Mouse (Mus musculus) heart, adult 2 months (tissue): Measurements from ENCODE around the gene Akap2. TPM values are rescaled to one million over a fixed set of nuclear protein-coding genes. Genes with fewer than 3 reads are reported as not detected.

Source experiments
- DNase-seq, 2 experiments: peaks; one replicate each; pipeline ENCODE4 v3.0.0; 2021
- H3K27ac ChIP-seq: fragments of 200-600 bp; 2 replicates; pipeline ENCODE4 v1.8.1; 2022
- H3K27me3 ChIP-seq: fragments of 200-500 bp; 2 replicates; pipeline ENCODE4 v1.6.1; 2012; ENCODE audit warnings: mild to moderate bottlenecking, low read length, inconsistent platforms, mixed read lengths; ENCODE audit not compliant: control insufficient read depth, insufficient read depth
- H3K36me3 ChIP-seq: fragments of 200-500 bp; 2 replicates; pipeline ENCODE4 v1.6.1; 2012; ENCODE audit warnings: low read length, inconsistent platforms; ENCODE audit not compliant: control insufficient read depth, insufficient read depth
- H3K4me1 ChIP-seq: fragments of 200-500 bp; 2 replicates; pipeline ENCODE4 v1.6.1; 2011; ENCODE audit warnings: low read length; ENCODE audit not compliant: control insufficient read depth, insufficient read depth
- H3K4me3 ChIP-seq: fragments of 200-600 bp; 2 replicates; pipeline ENCODE4 v1.8.1; 2022
- H3K79me2 ChIP-seq: fragments of 200-500 bp; replicated peaks from 2 replicates; pipeline ENCODE4 v1.6.1; 2012; ENCODE audit warnings: mild to moderate bottlenecking, inconsistent platforms, low read length, moderate library complexity, mixed read lengths; ENCODE audit not compliant: control insufficient read depth, insufficient read depth
- H3K9ac ChIP-seq: fragments of 200-500 bp; 2 replicates; pipeline ENCODE4 v1.6.1; 2012; ENCODE audit warnings: low read depth, mild to moderate bottlenecking, control low read depth, inconsistent platforms, low read length, mixed read lengths
- CTCF ChIP-seq: fragments of 200-600 bp; IDR thresholded peaks from 2 replicates; pipeline ENCODE4 v1.8.1; 2022; ENCODE audit warnings: antibody characterized with exemption, mild to moderate bottlenecking, moderate library complexity
- EP300 ChIP-seq: fragments of 200-500 bp; IDR thresholded peaks from 2 replicates; pipeline ENCODE4 v1.6.1; 2011; ENCODE audit warnings: low read depth, low read length, control low read depth; ENCODE audit not compliant: insufficient read depth
- POLR2A ChIP-seq: fragments of 200-500 bp; IDR thresholded peaks from 2 replicates; pipeline ENCODE4 v1.6.1; 2011; ENCODE audit warnings: mild to moderate bottlenecking, low read depth, low read length, control low read depth; ENCODE audit not compliant: insufficient read depth
- WGBS: fragments of 180-500 bp; shearing (Covaris S2); methylation state at CpG from one replicate; pipeline ENCODE4 v1.1.7; 2018; 5-methylcytosine and 5-hydroxymethylcytosine counted together
- intact Hi-C: fragments of 180-260 bp; cut with DNase I; formaldehyde crosslinking; loops from one replicate; pipeline ENCODE4 v1.15.1; 2025
- polyA plus RNA-seq: library from polyadenylated mRNA; depleted of rRNA; stranded (reverse); fragments of >200 nt; gene quantifications from 2 replicates; pipeline ENCODE4 v1.2.3, GENCODE M21; 2012
- total RNA-seq, 2 experiments: library from RNA; stranded (reverse); gene quantifications; 2 replicates each; pipeline ENCODE4 v1.2.3; 2021

Gene Akap2
- total and polyA plus RNA-seq, 3 experiments: 72.4 to 106 (median 86.4) TPM

DNA sequence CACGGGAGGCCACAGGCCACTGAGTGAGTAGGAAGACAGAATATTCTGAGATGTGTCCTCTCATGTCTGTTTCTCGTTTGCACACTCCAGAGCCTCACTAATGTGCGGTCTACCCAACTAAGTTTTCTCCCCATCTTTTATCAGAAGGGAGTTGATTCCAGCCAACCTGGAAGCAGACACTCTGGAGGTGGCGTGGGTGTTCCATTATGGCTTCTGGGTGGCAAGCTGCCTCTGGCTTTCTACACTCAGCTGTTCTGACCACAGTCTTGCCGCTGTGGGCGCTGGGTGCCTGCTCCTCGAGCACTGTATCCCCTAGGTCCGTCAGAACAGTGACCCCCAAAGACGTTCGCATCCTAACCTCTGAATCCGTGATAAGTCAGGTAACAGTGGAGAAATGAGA, 34.5 kb upstream of the Akap2 start:
- H3K4me1 ChIP-seq: peaks cover 20% of the 10 kb centered on the region
- no peaks in the 10 kb centered on the region for H3K79me2 ChIP-seq
- intact Hi-C loops: no loop called here
- peaks cover 6% of the 10 kb centered on the region for H3K36me3 ChIP-seq
- WGBS: 84% methylated on average over 11 of the region's 11 CpGs
- H3K27ac ChIP-seq: peak overlapping the region; percentile 84
- H3K4me3 ChIP-seq: no peak overlapping the region
- TF ChIP-seq CTCF (no peak), POLR2A (no peak), EP300 (no peak)
- H3K9ac ChIP-seq: no peak overlapping the region
- H3K27me3 ChIP-seq: no peaks in the 10 kb centered on the region
- no peak for DNase-seq

DNA sequence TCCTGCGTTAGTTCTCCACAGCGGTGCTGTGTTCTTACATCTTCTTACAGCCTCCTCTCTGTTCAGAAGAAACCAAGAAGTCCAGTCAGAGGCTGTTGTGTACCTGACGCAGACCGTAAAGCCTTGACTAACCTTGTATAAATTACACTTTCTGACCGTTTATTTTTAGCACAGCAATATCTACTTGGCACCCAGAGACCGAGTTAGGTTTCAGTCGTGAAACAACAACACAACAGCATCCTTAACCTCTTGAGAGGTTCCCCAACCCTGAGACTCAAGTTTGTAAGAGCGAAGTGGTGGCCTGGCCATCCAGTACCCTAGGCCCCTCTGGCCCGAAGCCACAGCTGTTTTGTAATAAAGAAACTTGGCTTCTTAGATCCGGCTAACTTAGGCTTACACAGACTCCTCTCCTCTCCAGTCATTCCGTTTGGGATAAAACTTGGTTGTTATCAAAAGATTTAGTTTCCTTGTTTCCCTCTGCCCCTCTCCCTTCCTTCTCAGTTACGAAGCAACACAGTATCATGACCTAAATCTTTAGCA, 32.7 kb upstream of the Akap2 start:
- H3K9ac ChIP-seq: no peak overlapping the region
- peaks cover 5% of the 10 kb centered on the region for H3K36me3 ChIP-seq
- H3K79me2 ChIP-seq: no peaks in the 10 kb centered on the region
- intact Hi-C loops: no loop called here
- WGBS: 48% methylated on average over 12 of the region's 12 CpGs
- no peaks in the 10 kb centered on the region for H3K27me3 ChIP-seq
- H3K4me1 ChIP-seq: peaks cover 16% of the 10 kb centered on the region
- DNase-seq: no peak
- no peak overlapping the region for H3K4me3 ChIP-seq
- H3K27ac ChIP-seq: peak overlapping the region; percentile 71
- no peak for TF ChIP-seq POLR2A
- TF ChIP-seq EP300: no peak
- no peak for TF ChIP-seq CTCF

DNA sequence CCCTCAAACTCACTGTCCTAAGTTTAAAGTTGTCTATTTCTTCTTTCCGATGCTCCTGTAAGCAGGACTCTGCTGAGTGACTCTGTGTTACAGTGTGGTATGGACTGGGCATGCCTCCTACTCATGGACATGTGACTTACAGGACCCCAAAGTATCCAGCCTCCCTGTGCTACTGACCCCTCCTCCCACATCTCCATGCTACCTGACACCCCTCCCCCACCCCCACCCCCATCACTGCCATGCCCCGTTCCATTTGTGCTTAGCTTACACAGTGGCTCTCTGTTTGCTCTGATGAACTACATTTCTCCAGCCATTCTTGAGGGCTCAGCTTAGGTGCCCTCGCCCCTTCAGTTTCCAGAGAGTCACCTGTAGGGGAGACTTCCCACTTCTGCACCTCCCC, 30.7 kb upstream of the Akap2 start:
- intact Hi-C loops: no loop called here
- H3K27me3 ChIP-seq: no peaks in the 10 kb centered on the region
- H3K4me1 ChIP-seq: peaks cover 8% of the 10 kb centered on the region
- H3K27ac ChIP-seq: no peak overlapping the region
- no peaks in the 10 kb centered on the region for H3K79me2 ChIP-seq
- 91% methylated on average over 3 of the region's 3 CpGs for WGBS
- no peaks in the 10 kb centered on the region; the same call in 1 of the 2 replicates for H3K36me3 ChIP-seq
- H3K9ac ChIP-seq: no peak overlapping the region
- no peak for TF ChIP-seq EP300
- TF ChIP-seq CTCF: no peak
- TF ChIP-seq POLR2A: no peak
- DNase-seq: no peak
- H3K4me3 ChIP-seq: no peak overlapping the region

DNA sequence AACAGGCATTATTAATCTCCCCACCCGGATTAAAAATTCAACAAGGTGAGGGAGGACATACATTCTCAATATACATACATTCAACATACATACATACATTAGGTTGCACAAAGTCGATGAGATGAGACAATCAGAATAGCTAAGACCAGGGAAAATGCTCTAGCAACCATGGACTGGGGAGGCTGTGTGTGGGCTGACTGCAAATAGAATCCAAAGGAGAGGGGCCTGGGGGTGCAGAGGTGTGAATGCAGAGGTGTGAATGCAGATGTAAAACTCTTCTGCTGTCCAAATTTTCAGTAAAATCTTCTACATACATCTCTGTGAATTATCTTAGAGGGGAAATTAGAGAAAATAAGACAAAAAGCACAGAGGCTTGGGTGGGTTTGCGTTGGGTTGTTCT, 29.9 kb upstream of the Akap2 start:
- H3K27ac ChIP-seq: peak overlapping the region; percentile 62
- intact Hi-C loops: no loop called here

DNA sequence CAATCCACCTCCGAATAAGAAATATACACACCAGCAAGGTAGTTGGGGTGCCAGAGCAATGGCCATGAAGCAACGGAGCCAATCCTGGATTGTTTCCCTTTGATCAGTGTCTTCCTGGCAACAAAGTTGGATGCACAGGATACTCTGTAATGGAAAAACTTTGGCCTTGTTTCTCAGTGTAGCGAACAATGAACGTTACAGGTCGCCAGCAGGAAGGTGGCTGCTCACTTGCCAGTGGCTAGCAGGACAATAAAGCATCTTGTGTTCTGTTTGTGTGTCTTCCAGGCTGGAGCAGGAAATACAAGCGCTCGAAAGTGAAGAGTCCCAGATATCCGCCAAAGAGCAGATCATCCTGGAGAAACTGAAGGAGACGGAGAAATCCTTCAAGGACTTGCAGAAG, 29.3 kb upstream of the Akap2 start:
- H3K36me3 ChIP-seq: no peaks in the 10 kb centered on the region; the same call in 1 of the 2 replicates

More for the DNA sequence above, 29.9 kb upstream of the Akap2 start:
- Histone ChIP-seq H3K36me3 (no peaks in the 10 kb centered on the region; the same call in 1 of the 2 replicates), H3K79me2 (no peaks in the 10 kb centered on the region), H3K9ac (no peak overlapping the region), H3K4me1 (peaks cover 4% of the 10 kb centered on the region), H3K27me3 (no peaks in the 10 kb centered on the region), H3K4me3 (no peak overlapping the region)
- no peak for DNase-seq
- TF ChIP-seq EP300: no peak
- TF ChIP-seq POLR2A: no peak
- TF ChIP-seq CTCF: no peak
- 82% methylated on average over 3 of the region's 3 CpGs for WGBS

DNA sequence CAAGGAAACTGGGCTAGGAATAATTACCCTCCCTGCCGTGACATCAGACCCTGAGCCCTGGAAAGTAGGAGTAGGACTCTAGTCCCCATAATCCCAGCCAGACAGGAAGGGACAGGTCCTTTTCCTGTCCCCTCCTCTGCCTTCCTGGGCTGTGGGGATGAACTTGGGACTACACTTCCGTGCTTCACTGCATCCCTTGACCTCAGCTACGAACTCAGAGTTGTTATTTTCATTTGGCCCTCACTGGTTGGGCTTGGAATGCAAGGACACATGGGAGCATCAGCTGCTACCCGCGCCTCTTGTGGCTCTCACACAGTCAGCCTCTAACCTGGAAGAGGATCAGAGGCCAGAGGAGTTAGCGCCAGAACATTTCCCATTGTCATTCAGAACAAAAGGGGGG, 27.5 kb upstream of the Akap2 start:
- intact Hi-C loops: loop anchor here (2.0 kb wide), 1 partner anchor 15 kb away; no protein-coding TSS in a partner anchor
- no peaks in the 10 kb centered on the region; the same call in 1 of the 2 replicates for H3K36me3 ChIP-seq
- peak overlapping the region; percentile 62 for H3K27ac ChIP-seq
- H3K4me3 ChIP-seq: no peak overlapping the region
- WGBS: 45% methylated on average over 6 of the region's 6 CpGs
- no peak overlapping the region for H3K9ac ChIP-seq
- peak; percentile 37 to 40 for DNase-seq
- H3K27me3 ChIP-seq: no peaks in the 10 kb centered on the region
- H3K4me1 ChIP-seq: peaks cover 4% of the 10 kb centered on the region
- TF ChIP-seq EP300 (peak; percentile 71; the same call in 1 of the 2 replicates), CTCF (no peak), POLR2A (no peak)
- no peaks in the 10 kb centered on the region for H3K79me2 ChIP-seq

More for the DNA sequence above, 29.3 kb upstream of the Akap2 start:
- DNase-seq: peak in 1 of 2 experiments; percentile 54
- 47% methylated on average over 9 of the region's 9 CpGs for WGBS
- no peak overlapping the region for H3K9ac ChIP-seq
- no peak overlapping the region for H3K4me3 ChIP-seq
- peaks cover 2% of the 10 kb centered on the region for H3K4me1 ChIP-seq
- TF ChIP-seq POLR2A: no peak
- no peak for TF ChIP-seq CTCF
- peak; percentile 76; the same call in 1 of the 2 replicates for TF ChIP-seq EP300
- no peaks in the 10 kb centered on the region for H3K79me2 ChIP-seq
- intact Hi-C loops: loop anchor here (1.0 kb wide), 1 partner anchor 9 kb away; no protein-coding TSS in a partner anchor
- no peaks in the 10 kb centered on the region for H3K27me3 ChIP-seq
- peak overlapping the region; percentile 62 for H3K27ac ChIP-seq
